Mouse (Mus musculus): Measurements from ENCODE around the gene Ces1b. TPM values are rescaled to one million over a fixed set of nuclear protein-coding genes. Genes with fewer than 3 reads are reported as not detected.
A peak's percentile ranks its signal among the peaks of the same experiment; 100 is the strongest.

The Ces1b gene
- not detected in 2 replicates for polyA plus RNA-seq (2016; fragmentation: Nextera tagmentation; extraction: Ambion mirVana)

GRCm38 (mm10) chr8:93079887-93080286 lies at the start of gene Ces1b:
Gene Ces1b (minus strand): TSS chr8:93080017.
- no peak within 1 kb of the TSS for H3K4me2 ChIP-seq (replicated peaks)
- no peak within 1 kb of the TSS for H3K27ac ChIP-seq
- no peaks in the 10 kb centered on the region for H3K36me3 ChIP-seq
- no peaks in the 10 kb centered on the region for H3K4me1 ChIP-seq
- no peak within 1 kb of the TSS for H3K4me3 ChIP-seq
- WGBS = 87% methylated on average over 2 of the region's 2 CpGs
- H3K9me3 ChIP-seq (replicated peaks) = no peaks in the 10 kb centered on the region
- no peak for ATAC-seq (ENCODE audit: low FRiP score)
- no peak within 1 kb of the TSS for H3K9ac ChIP-seq
- no peaks in the 10 kb centered on the region for H3K27me3 ChIP-seq

- Histone ChIP-seq H3K27ac (no peak overlapping the region), H3K4me3 (no peak overlapping the region), H3K36me3 (no peaks in the 10 kb centered on the region), H3K4me2 (replicated peaks) (no peak overlapping the region), H3K9me3 (replicated peaks) (no peaks in the 10 kb centered on the region), H3K4me1 (no peaks in the 10 kb centered on the region), H3K9ac (no peak overlapping the region), H3K27me3 (no peaks in the 10 kb centered on the region)
- WGBS = 72% methylated on average over 2 of the region's 2 CpGs
- ATAC-seq (ENCODE audit: low FRiP score) = no peak
Measured at GRCm38 (mm10) chr8:93126476-93126875, 46.7 kb upstream of the Ces1b start.

GRCm38 (mm10) chr8:93122005-93122404 lies 42.2 kb upstream of the Ces1b start:
- Histone ChIP-seq H3K4me1 (no peaks in the 10 kb centered on the region), H3K9ac (no peak overlapping the region), H3K36me3 (no peaks in the 10 kb centered on the region), H3K4me3 (no peak overlapping the region), H3K27me3 (no peaks in the 10 kb centered on the region), H3K27ac (no peak overlapping the region), H3K9me3 (replicated peaks) (no peaks in the 10 kb centered on the region), H3K4me2 (replicated peaks) (no peak overlapping the region)
- ATAC-seq (ENCODE audit: low FRiP score) = no peak
- 93% methylated on average over 1 of the region's 1 CpGs for WGBS

- H3K9me3 ChIP-seq (replicated peaks) = no peaks in the 10 kb centered on the region
- no peaks in the 10 kb centered on the region for H3K36me3 ChIP-seq
- H3K4me1 ChIP-seq = no peaks in the 10 kb centered on the region
- no peak overlapping the region for H3K4me2 ChIP-seq (replicated peaks)
- no peaks in the 10 kb centered on the region for H3K27me3 ChIP-seq
- no peak overlapping the region for H3K4me3 ChIP-seq
- H3K27ac ChIP-seq = no peak overlapping the region
- ATAC-seq (ENCODE audit: low FRiP score) = no peak
- no peak overlapping the region for H3K9ac ChIP-seq
Measured at GRCm38 (mm10) chr8:93095376-93095775, 15.6 kb upstream of the Ces1b start.

- Histone ChIP-seq H3K4me3 (no peak overlapping the region), H3K36me3 (no peaks in the 10 kb centered on the region), H3K9ac (no peak overlapping the region), H3K4me1 (peaks cover 11% of the 10 kb centered on the region; the same call in 1 of the 2 replicates), H3K4me2 (replicated peaks) (no peak overlapping the region), H3K9me3 (replicated peaks) (no peaks in the 10 kb centered on the region), H3K27ac (no peak overlapping the region), H3K27me3 (no peaks in the 10 kb centered on the region)
- 55% methylated on average over 1 of the region's 1 CpGs for WGBS
- ATAC-seq (ENCODE audit: low FRiP score) = no peak
Measured at GRCm38 (mm10) chr8:93091324-93091723, 11.5 kb upstream of the Ces1b start.

- 0% methylated on average over 2 of the region's 2 CpGs for WGBS
- ATAC-seq (ENCODE audit: low FRiP score) = 0 out of 2 replicates have a peak, but pooled peaks have one; percentile 46
- H3K9me3 ChIP-seq (replicated peaks) = no peaks in the 10 kb centered on the region
- no peak overlapping the region for H3K9ac ChIP-seq
- no peak overlapping the region for H3K4me3 ChIP-seq
- no peak overlapping the region for H3K27ac ChIP-seq
- no peaks in the 10 kb centered on the region for H3K27me3 ChIP-seq
- no peaks in the 10 kb centered on the region for H3K36me3 ChIP-seq
- H3K4me2 ChIP-seq (replicated peaks) = peak overlapping the region; percentile 27
- H3K4me1 ChIP-seq = peaks cover 11% of the 10 kb centered on the region; the same call in 1 of the 2 replicates
Measured at GRCm38 (mm10) chr8:93088686-93089122, 8.9 kb upstream of the Ces1b start.

- H3K36me3 ChIP-seq = no peaks in the 10 kb centered on the region
- H3K4me1 ChIP-seq = peaks cover 11% of the 10 kb centered on the region; the same call in 1 of the 2 replicates
- H3K4me2 ChIP-seq (replicated peaks) = peak overlapping the region; percentile 27
- no peak for ATAC-seq (ENCODE audit: low FRiP score)
- no peaks in the 10 kb centered on the region for H3K9me3 ChIP-seq (replicated peaks)
- no peak overlapping the region for H3K27ac ChIP-seq
- H3K27me3 ChIP-seq = no peaks in the 10 kb centered on the region
- 31% methylated on average over 7 of the region's 7 CpGs for WGBS
- no peak overlapping the region for H3K4me3 ChIP-seq
- H3K9ac ChIP-seq = no peak overlapping the region
Measured at GRCm38 (mm10) chr8:93088193-93088592, 8.4 kb upstream of the Ces1b start.

- H3K9ac ChIP-seq = no peak overlapping the region
- no peaks in the 10 kb centered on the region for H3K27me3 ChIP-seq
- H3K27ac ChIP-seq = no peak overlapping the region
- no peaks in the 10 kb centered on the region for H3K4me1 ChIP-seq
- 97% methylated on average over 4 of the region's 4 CpGs for WGBS
- H3K4me3 ChIP-seq = no peak overlapping the region
- no peaks in the 10 kb centered on the region for H3K36me3 ChIP-seq
- H3K9me3 ChIP-seq (replicated peaks) = no peaks in the 10 kb centered on the region
- no peak for ATAC-seq (ENCODE audit: low FRiP score)
- no peak overlapping the region for H3K4me2 ChIP-seq (replicated peaks)
Measured at GRCm38 (mm10) chr8:93075251-93075650, 4.6 kb downstream of the Ces1b start.

GRCm38 (mm10) chr8:93063416-93064117 lies 16.2 kb downstream of the Ces1b start:
- Histone ChIP-seq H3K4me2 (replicated peaks) (no peak overlapping the region), H3K9me3 (replicated peaks) (no peaks in the 10 kb centered on the region), H3K36me3 (no peaks in the 10 kb centered on the region), H3K27me3 (no peaks in the 10 kb centered on the region), H3K4me3 (no peak overlapping the region), H3K9ac (no peak overlapping the region), H3K4me1 (no peaks in the 10 kb centered on the region), H3K27ac (no peak overlapping the region)
- ATAC-seq (ENCODE audit: low FRiP score) = no peak
- 43% methylated on average over 3 of the region's 3 CpGs for WGBS

- Histone ChIP-seq H3K27ac (no peak overlapping the region), H3K36me3 (no peaks in the 10 kb centered on the region), H3K9me3 (replicated peaks) (no peaks in the 10 kb centered on the region), H3K9ac (no peak overlapping the region), H3K4me2 (replicated peaks) (no peak overlapping the region), H3K4me1 (no peaks in the 10 kb centered on the region), H3K4me3 (no peak overlapping the region), H3K27me3 (no peaks in the 10 kb centered on the region)
- no peak for ATAC-seq (ENCODE audit: low FRiP score)
- 14% methylated on average over 2 of the region's 2 CpGs for WGBS
Measured at GRCm38 (mm10) chr8:93059185-93059584, 20.6 kb downstream of the Ces1b start.

GRCm38 (mm10) chr8:93055238-93055637 lies 24.6 kb downstream of the Ces1b start:
- WGBS = 73% methylated on average over 2 of the region's 2 CpGs
- H3K9me3 ChIP-seq (replicated peaks) = no peaks in the 10 kb centered on the region
- H3K27ac ChIP-seq = no peak overlapping the region
- no peak overlapping the region for H3K9ac ChIP-seq
- H3K27me3 ChIP-seq = no peaks in the 10 kb centered on the region
- no peaks in the 10 kb centered on the region for H3K36me3 ChIP-seq
- ATAC-seq (ENCODE audit: low FRiP score) = no peak
- H3K4me2 ChIP-seq (replicated peaks) = no peak overlapping the region
- H3K4me1 ChIP-seq = no peaks in the 10 kb centered on the region
- H3K4me3 ChIP-seq = no peak overlapping the region

- 77% methylated on average over 4 of the region's 4 CpGs for WGBS
- no peak for ATAC-seq (ENCODE audit: low FRiP score)
- H3K9ac ChIP-seq = no peak overlapping the region
Measured at GRCm38 (mm10) chr8:93048510-93049416, 31.1 kb downstream of the Ces1b start.

More at GRCm38 (mm10) chr8:93048510-93049416, 31.1 kb downstream of the Ces1b start:
- H3K27me3 ChIP-seq = no peaks in the 10 kb centered on the region
- no peak overlapping the region for H3K27ac ChIP-seq
- no peak overlapping the region for H3K4me2 ChIP-seq (replicated peaks)
- no peaks in the 10 kb centered on the region for H3K36me3 ChIP-seq
- no peaks in the 10 kb centered on the region for H3K4me1 ChIP-seq
- H3K4me3 ChIP-seq = no peak overlapping the region
- no peaks in the 10 kb centered on the region for H3K9me3 ChIP-seq (replicated peaks)
